Mouse (Mus musculus) brown adipose tissue, adult 24 weeks (tissue): ENCODE results near the gene Gm6993. TPM values are rescaled to one million over a fixed set of nuclear protein-coding genes. Genes with fewer than 3 reads are reported as not detected.

Experiments
- H3K27ac ChIP-seq: fragments of 200-500 bp; replicated peaks from 2 replicates; pipeline ENCODE4 v1.5.1; 2012; ENCODE audit warnings: low read depth, mild to moderate bottlenecking, low read length
- H3K4me1 ChIP-seq: fragments of 200-500 bp; 2 replicates; pipeline ENCODE4 v1.6.1; 2012; ENCODE audit warnings: low read length, mixed read lengths; ENCODE audit not compliant: control insufficient read depth, insufficient read depth, insufficient read length
- H3K4me3 ChIP-seq: fragments of 200-500 bp; 2 replicates; pipeline ENCODE4 v1.5.1; 2012; ENCODE audit warnings: low read depth, mild to moderate bottlenecking, low read length, moderate library complexity; ENCODE audit not compliant: insufficient read depth
- polyA plus RNA-seq: library from polyadenylated mRNA; stranded (reverse); fragments of >200 nt; gene quantifications from 2 replicates; pipeline ENCODE4 v1.2.4, GENCODE M21; 2012; ENCODE audit not compliant: missing spikeins, insufficient read depth, insufficient read length

Gene Gm6993
- polyA plus RNA-seq, 1 experiment: not detected

- Histone ChIP-seq H3K27ac (no peak overlapping the region), H3K4me3 (no peak overlapping the region), H3K4me1 (no peaks in the 10 kb centered on the region)
Measured at GRCm38 (mm10) chr12:31252259-31252658, 11.7 kb downstream of the Gm6993 start.

DNA sequence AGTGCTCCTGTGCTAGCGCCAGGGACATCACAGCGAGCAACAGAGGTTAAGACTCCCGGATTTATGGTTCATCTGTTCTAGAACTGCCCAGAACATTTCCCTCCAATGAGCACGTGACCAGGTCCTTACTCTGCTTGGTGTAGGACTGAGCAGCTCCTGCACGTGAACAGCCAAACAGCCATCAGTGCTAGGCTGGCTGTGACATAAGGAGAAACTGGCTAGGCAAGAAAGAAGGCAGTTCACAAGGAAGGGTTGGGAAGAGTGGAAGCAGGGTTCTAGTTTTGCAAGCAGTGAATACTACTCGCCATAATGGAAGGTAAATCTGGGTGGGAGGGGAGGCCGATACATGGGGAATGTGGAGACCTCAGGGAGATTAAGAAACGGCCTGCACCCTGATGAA is 14.4 kb downstream of the Gm6993 start:
- H3K4me1 ChIP-seq: no peaks in the 10 kb centered on the region
- no peak overlapping the region for H3K27ac ChIP-seq
- no peak overlapping the region for H3K4me3 ChIP-seq

GRCm38 (mm10) chr12:31256121-31256903 is 15.7 kb downstream of the Gm6993 start:
- Histone ChIP-seq H3K4me1 (no peaks in the 10 kb centered on the region), H3K27ac (no peak overlapping the region)

GRCm38 (mm10) chr12:31261882-31262281 is 21.3 kb downstream of the Gm6993 start:
- Histone ChIP-seq H3K4me1 (peaks cover 6% of the 10 kb centered on the region; the same call in 1 of the 2 replicates), H3K4me3 (no peak overlapping the region), H3K27ac (no peak overlapping the region)

More at GRCm38 (mm10) chr12:31256121-31256903, 15.7 kb downstream of the Gm6993 start:
- H3K4me3 ChIP-seq: no peak overlapping the region

DNA sequence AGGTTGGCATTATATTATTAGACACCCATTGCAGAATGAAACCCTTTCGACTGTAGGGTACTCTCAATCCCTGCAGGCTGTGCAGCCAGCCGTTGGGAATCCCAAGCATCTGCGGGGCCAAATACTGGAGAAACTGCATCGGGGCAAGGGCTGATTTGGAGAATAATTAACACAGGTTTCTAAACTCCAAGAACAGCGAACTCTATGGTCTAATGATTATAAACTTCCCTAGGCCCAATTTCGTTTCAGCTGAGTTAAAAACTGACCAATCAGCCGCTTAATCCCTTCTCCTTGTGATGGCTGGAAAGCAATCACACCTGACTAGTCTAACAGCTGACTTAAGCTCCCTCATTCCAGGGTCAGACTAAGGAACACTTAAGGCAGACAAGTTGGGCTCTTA is 23.4 kb downstream of the Gm6993 start:
- Histone ChIP-seq H3K27ac (no peak overlapping the region), H3K4me1 (peaks cover 16% of the 10 kb centered on the region), H3K4me3 (no peak overlapping the region)

DNA sequence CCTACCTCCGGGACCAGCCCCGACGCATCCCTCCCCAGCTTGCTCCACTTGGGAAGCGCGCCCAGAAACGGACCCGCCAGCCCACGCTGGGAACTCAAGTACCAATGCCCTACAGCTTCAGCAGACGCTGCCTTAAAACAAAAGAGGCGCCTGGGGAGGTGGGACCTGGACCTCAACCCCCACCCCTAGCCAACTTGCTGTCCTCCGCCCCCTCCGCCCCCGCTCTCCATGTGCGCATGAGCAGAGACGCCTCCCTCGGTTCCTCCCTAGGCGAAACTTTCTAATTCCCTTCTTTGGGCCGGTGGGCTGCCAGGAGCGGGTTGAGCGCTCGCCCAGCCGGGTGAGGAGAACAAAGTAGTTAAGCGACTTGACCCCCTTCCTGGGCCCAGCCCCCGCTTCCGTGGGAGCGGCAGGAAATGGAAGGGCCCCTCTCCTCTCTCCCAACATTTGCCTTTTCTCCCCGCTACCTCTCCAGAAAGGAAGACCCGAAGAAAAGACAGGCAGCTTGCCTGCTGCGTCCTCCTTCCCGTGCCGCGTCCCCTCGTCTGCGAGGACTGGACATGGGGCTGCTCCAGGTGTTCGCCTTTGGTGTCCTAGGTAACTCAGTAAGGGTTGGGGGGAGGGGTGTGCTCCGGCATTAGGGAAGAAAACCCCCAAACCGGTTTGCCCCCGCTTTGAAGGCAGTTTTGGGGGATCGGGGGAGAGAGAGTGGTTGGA is 24.6 kb downstream of the Gm6993 start, which contains the start of gene Lamb1:
Gene Lamb1, plus strand, starts transcription at position 230 of the 717 bp plus-strand sequence.
- H3K27ac ChIP-seq: peak within 1 kb of the TSS; percentile 79
- H3K4me1 ChIP-seq: peaks cover 20% of the 10 kb centered on the region
- H3K4me3 ChIP-seq: peak within 1 kb of the TSS; percentile 82

GRCm38 (mm10) chr12:31265722-31266431 is 25.3 kb downstream of the Gm6993 start:
- Histone ChIP-seq H3K4me1 (peaks cover 20% of the 10 kb centered on the region), H3K27ac (peak overlapping the region; percentile 79), H3K4me3 (peak overlapping the region; percentile 82)

- peak overlapping the region; percentile 82 for H3K4me3 ChIP-seq
- no peak overlapping the region for H3K27ac ChIP-seq
- peaks cover 20% of the 10 kb centered on the region for H3K4me1 ChIP-seq
Measured at GRCm38 (mm10) chr12:31266686-31267085, 26.1 kb downstream of the Gm6993 start.

- Histone ChIP-seq H3K4me1 (peaks cover 20% of the 10 kb centered on the region), H3K27ac (no peak overlapping the region), H3K4me3 (peak overlapping the region; percentile 82; the same call in 1 of the 2 replicates)
Measured at GRCm38 (mm10) chr12:31267363-31267762, 26.8 kb downstream of the Gm6993 start.

DNA sequence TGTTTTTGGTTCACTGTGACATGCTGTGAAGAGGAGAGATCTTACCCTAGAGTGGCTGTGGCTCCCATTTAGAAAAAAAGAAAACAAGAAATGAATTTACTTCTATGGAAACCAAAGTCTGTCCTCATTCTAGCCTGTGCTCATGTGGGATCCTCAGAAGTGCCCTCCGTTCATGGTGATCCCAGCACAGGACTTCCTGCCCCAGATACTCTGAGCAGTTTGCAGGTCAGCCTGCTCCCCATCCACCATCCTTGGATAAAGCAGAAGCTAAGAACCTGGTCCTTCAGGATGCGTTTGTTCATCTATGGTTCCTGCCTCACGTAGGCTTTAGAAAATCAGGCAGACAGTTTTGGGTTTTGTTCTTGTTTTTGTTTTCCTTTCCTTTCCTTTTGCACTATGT is 27.7 kb downstream of the Gm6993 start:
- H3K4me1 ChIP-seq: peaks cover 17% of the 10 kb centered on the region
- no peak overlapping the region for H3K27ac ChIP-seq

GRCm38 (mm10) chr12:31269020-31269597 is 28.5 kb downstream of the Gm6993 start:
- peaks cover 17% of the 10 kb centered on the region for H3K4me1 ChIP-seq
- H3K4me3 ChIP-seq: no peak overlapping the region
- H3K27ac ChIP-seq: peak overlapping the region; percentile 13; the same call in 1 of the 2 replicates

More for the DNA sequence above, 27.7 kb downstream of the Gm6993 start:
- H3K4me3 ChIP-seq: 0 out of 2 replicates have a peak overlapping the region, but pooled peaks have one; percentile 1

DNA sequence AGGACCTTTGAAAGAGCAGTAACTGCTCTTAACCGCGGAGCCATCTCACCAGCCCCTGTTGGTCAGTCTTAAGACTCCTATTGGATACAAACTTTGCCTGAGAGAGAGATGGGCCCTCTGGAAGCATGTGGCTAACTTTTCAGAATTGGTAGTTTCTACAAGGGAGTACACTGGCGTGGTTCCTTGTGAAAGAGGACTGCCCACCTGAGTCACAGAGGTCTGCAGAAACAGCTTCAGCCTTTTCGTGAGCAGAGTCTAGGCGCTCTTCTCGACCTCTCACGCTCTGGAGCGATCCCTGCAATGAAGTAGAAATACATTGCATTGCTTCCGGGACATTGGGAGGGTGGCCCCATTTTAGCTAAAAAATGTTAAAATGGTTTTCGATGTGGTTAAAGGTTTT is 29.8 kb downstream of the Gm6993 start:
- no peak overlapping the region for H3K4me3 ChIP-seq
- peaks cover 23% of the 10 kb centered on the region for H3K4me1 ChIP-seq
- no peak overlapping the region for H3K27ac ChIP-seq

GRCm38 (mm10) chr12:31270776-31271175 is 30.2 kb downstream of the Gm6993 start:
- Histone ChIP-seq H3K4me1 (peaks cover 25% of the 10 kb centered on the region), H3K27ac (no peak overlapping the region), H3K4me3 (no peak overlapping the region)

- H3K4me3 ChIP-seq: no peak overlapping the region
- 0 out of 2 replicates have a peak overlapping the region, but pooled peaks have one; percentile 13 for H3K27ac ChIP-seq
- peaks cover 29% of the 10 kb centered on the region for H3K4me1 ChIP-seq
Measured at GRCm38 (mm10) chr12:31271361-31272011, 30.9 kb downstream of the Gm6993 start.
